Mouse (Mus musculus) liver (tissue): ENCODE data around the gene Sfr1.

Experiments used
- DNase-seq: peaks from one replicate; pipeline ENCODE4 v3.0.0-alpha.2; 2020; ENCODE audit warnings: mixed read lengths

Gene Sfr1

GRCm38 (mm10) chr19:47753921-47754320 lies 22.4 kb downstream of the Sfr1 start:
- no peak for DNase-seq

- no peak for DNase-seq
Measured at GRCm38 (mm10) chr19:47754931-47755330, 23.4 kb downstream of the Sfr1 start.

GRCm38 (mm10) chr19:47755625-47756024 lies 24.1 kb downstream of the Sfr1 start:
- no peak for DNase-seq

- no peak for DNase-seq
Measured at GRCm38 (mm10) chr19:47777847-47778246, 46.4 kb downstream of the Sfr1 start.

- no peak for DNase-seq
Measured at GRCm38 (mm10) chr19:47780145-47780544, 48.7 kb downstream of the Sfr1 start.

- no peak for DNase-seq
Measured at GRCm38 (mm10) chr19:47780972-47781371, 49.5 kb downstream of the Sfr1 start.

- no peak for DNase-seq
Measured at GRCm38 (mm10) chr19:47783898-47784297, 52.4 kb downstream of the Sfr1 start.
